Comparison of ENCODE assay signal across 11 mouse cellular contexts in genomic region chr14:105085332-105085993, GRCm38 (mm10).
DNase-seq lines count a peak whose midpoint lies in the region; ATAC-seq lines count a peak whose summit lies in the region.
"Had no signal": no experiment of that assay in that cellular context is flagged by ENCODE, and none has a peak within 500 bp of the region (broad histone marks: within the 10 kb centered on the region; RNA-seq: fewer than 3 reads in every experiment).

No protein-coding gene starts in this region.

- peak overlapping the region; percentile 34 for H3K27ac ChIP-seq in heart, embryonic 13.5 days (replicated peaks)
- H3K27ac ChIP-seq in forebrain, embryonic 15.5 days (replicated peaks), result no peak overlapping the region
- H3K27ac ChIP-seq: liver, embryonic 14.5 days had no signal

- no peak overlapping the region for H3K9ac ChIP-seq in heart, embryonic 13.5 days
- H3K9ac ChIP-seq in forebrain, embryonic 15.5 days (replicated peaks), result no peak overlapping the region
- H3K9ac ChIP-seq: liver, embryonic 14.5 days had no signal

- H3K4me2 ChIP-seq in heart, embryonic 13.5 days, result peak overlapping the region; percentile 9; the same call in 1 of the 2 replicates
- H3K4me2 ChIP-seq in forebrain, embryonic 15.5 days (replicated peaks), result no peak overlapping the region

- DNase-seq in heart, adult 18-20 months, result no peak
- peak; percentile 38 for DNase-seq in R1 (ENCODE audit: low read depth, low spot score)
- peak; percentile 73 for DNase-seq in lung, postnatal 25 days (ENCODE audit: low spot score)
- DNase-seq in left cerebral cortex, adult 8-10 months (ENCODE audit: low spot score in 2 of 2), result no peak
- DNase-seq: adrenal gland, postnatal 36 days; cerebellum, adult 11 months; thymus, adult 18-20 months had no signal

- 31% methylated on average over 7 of the region's 7 CpGs for WGBS in heart, embryonic 13.5 days
- WGBS in forebrain, embryonic 15.5 days, result 79% methylated on average over 7 of the region's 7 CpGs

- peaks cover 14% of the 10 kb centered on the region for H3K4me1 ChIP-seq in heart, embryonic 13.5 days
- H3K4me1 ChIP-seq in forebrain, embryonic 15.5 days, result peaks cover 6% of the 10 kb centered on the region; the same call in 1 of the 2 replicates

- H3K27me3 ChIP-seq in heart, embryonic 13.5 days (replicated peaks), result no peaks in the 10 kb centered on the region
- no peaks in the 10 kb centered on the region for H3K27me3 ChIP-seq in forebrain, embryonic 15.5 days

- H3K36me3 ChIP-seq in heart, embryonic 13.5 days, result no peaks in the 10 kb centered on the region
- H3K36me3 ChIP-seq in forebrain, embryonic 15.5 days, result no peaks in the 10 kb centered on the region

- ATAC-seq in heart, embryonic 13.5 days (ENCODE audit: extremely low read depth, insufficient number of reproducible peaks, low FRiP score, low TSS enrichment), result peak; percentile 54
- ATAC-seq in forebrain, embryonic 15.5 days (replicated peaks), result 0 out of 2 replicates have a peak, but pooled peaks have one; percentile 13
- ATAC-seq in granulocyte monocyte progenitor cell, adult 5-6 weeks (replicated peaks; ENCODE audit: poor library complexity, severe bottlenecking), result no peak

- H3K9me3 ChIP-seq in heart, embryonic 13.5 days, result no peaks in the 10 kb centered on the region
- H3K9me3 ChIP-seq in forebrain, embryonic 15.5 days, result no peaks in the 10 kb centered on the region

- H3K4me3 ChIP-seq in heart, embryonic 13.5 days, result no peak overlapping the region
- no peak overlapping the region for H3K4me3 ChIP-seq in forebrain, embryonic 15.5 days

Comparison
In these comparisons a context has a peak if more than half of its experiments do, and no peak if none do; other contexts are left out.
1. DNase-seq: peak in R1 (single experiment) and lung, postnatal 25 days (single experiment); none in heart, adult 18-20 months (0 of 2) and left cerebral cortex, adult 8-10 months (0 of 2).